Mouse (Mus musculus): Measurements from ENCODE around the gene Slc43a2. TPM values are rescaled to one million over a fixed set of nuclear protein-coding genes. Genes with fewer than 3 reads are reported as not detected.
A peak's percentile ranks its signal among the peaks of the same experiment; 100 is the strongest.

Gene Slc43a2
- total RNA-seq, 2 experiments from 2014 or later, result 43.0 to 53.4 TPM

DNA sequence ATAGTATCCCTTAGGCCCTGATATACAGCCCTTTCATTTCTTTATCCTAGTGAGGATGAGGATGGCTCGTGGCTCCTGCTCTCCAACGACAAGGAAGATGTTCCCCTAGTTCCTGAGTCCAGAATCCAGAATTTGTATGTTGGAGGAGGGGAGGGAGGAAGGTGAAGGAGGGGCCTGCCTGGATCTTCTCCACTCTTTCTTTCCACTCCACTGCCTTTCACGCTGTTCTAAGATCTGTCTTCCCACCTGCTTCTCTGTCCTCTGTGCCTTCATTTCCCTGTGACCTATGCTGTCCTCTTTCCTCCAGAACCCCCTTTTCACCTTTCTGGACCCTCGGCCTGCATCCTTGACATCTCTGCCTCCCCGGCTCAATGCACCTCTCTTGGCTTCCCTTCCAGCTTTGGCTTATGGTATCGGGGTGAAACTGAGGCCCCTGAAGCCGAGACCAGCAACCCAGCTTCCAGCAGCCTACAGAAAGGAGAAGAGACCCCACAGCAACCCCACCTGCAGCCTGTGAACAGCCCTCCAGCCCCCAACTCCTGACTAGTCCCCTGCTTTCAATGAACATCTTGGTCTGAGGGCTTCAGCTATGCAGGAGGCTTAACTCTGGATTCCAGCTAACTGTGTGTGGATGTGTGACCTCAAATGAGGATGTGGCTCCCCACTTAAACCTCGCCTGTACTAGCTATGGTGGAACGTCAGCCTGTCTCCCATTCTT lies 19.0 kb upstream of the Slc43a2 start:
- no peak for DNase-seq (ENCODE audit: low spot score in 2 of 2)
- Histone ChIP-seq H3K4me3 (no peak overlapping the region), H3K27ac (peak overlapping the region; percentile 23; the same call in 1 of the 2 replicates)
- TF ChIP-seq CTCF (conservative IDR thresholded peaks at IDR 0.05), result no peak

GRCm38 (mm10) chr11:75513336-75513735 lies 18.2 kb upstream of the Slc43a2 start, which contains the start of gene Scarf1:
Gene Scarf1, plus strand, starts transcription at chr11:75513540.
- Histone ChIP-seq H3K4me3 (peak within 1 kb of the TSS; percentile 13; the same call in 1 of the 2 replicates), H3K27ac (peak within 1 kb of the TSS; percentile 23; the same call in 1 of the 2 replicates)
- no peak for TF ChIP-seq CTCF (conservative IDR thresholded peaks at IDR 0.05)
- DNase-seq (ENCODE audit: low spot score in 2 of 2), result no peak

GRCm38 (mm10) chr11:75515186-75515585 lies 16.3 kb upstream of the Slc43a2 start:
- Histone ChIP-seq H3K4me3 (no peak overlapping the region), H3K27ac (no peak overlapping the region)
- no peak for TF ChIP-seq CTCF (conservative IDR thresholded peaks at IDR 0.05)
- DNase-seq (ENCODE audit: low spot score in 2 of 2), result no peak

GRCm38 (mm10) chr11:75519834-75520633 lies 11.5 kb upstream of the Slc43a2 start:
- DNase-seq (ENCODE audit: low spot score in 2 of 2), result no peak
- no peak for TF ChIP-seq CTCF (conservative IDR thresholded peaks at IDR 0.05)

DNA sequence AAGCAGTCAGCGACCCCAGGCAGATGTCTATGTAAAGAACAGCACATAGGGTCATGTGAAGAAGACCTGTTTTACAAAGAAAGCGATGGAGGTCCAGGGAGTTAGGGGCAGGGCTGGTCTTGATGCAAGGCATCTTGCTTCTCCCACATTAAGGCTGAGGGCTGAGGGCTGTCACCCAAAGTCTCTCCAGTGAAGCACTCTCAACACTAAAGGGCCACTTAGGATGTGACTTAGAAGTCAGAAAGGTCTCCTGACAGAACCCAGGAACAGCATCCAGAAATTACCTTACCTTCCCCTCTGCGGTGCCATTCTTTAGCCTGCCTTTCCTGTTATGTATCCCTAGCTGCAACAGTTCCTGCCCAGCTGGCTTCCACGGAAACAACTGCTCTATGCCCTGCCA lies 9.9 kb upstream of the Slc43a2 start:
- no peak for TF ChIP-seq CTCF (conservative IDR thresholded peaks at IDR 0.05)
- Histone ChIP-seq H3K27ac (no peak overlapping the region), H3K4me3 (no peak overlapping the region)
- DNase-seq (ENCODE audit: low spot score in 2 of 2), result no peak

More at GRCm38 (mm10) chr11:75519834-75520633, 11.5 kb upstream of the Slc43a2 start:
- no peak overlapping the region for H3K4me3 ChIP-seq
- H3K27ac ChIP-seq, result no peak overlapping the region

DNA sequence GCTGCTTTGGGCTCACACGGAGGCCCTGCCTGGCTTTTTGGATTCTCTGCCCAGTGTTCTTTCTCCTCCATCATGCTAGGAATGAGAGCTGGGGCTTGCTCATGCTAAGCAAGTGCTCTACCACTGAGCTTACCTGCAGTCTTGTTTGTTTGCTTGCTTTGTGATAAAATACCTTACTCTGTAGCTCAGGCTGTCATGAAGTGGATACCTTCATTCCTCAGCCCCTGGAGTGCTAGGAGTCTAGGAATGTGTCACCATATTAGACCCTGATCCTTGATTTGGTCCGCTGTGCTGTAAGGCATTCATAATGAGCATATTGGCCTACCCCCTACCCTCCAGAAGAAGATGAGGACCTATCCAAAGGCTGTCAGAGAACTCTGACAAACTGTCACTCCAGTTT lies 8.7 kb upstream of the Slc43a2 start:
- no peak overlapping the region for H3K27ac ChIP-seq
- DNase-seq (ENCODE audit: low spot score in 2 of 2), result no peak
- H3K4me3 ChIP-seq, result no peak overlapping the region
- no peak for TF ChIP-seq CTCF (conservative IDR thresholded peaks at IDR 0.05)

GRCm38 (mm10) chr11:75525531-75526125 lies 5.9 kb upstream of the Slc43a2 start:
- TF ChIP-seq CTCF (conservative IDR thresholded peaks at IDR 0.05), result no peak
- H3K27ac ChIP-seq, result no peak overlapping the region
- no peak for DNase-seq (ENCODE audit: low spot score in 2 of 2)
- no peak overlapping the region for H3K4me3 ChIP-seq

- H3K27ac ChIP-seq, result no peak overlapping the region
- no peak overlapping the region for H3K4me3 ChIP-seq
- no peak for DNase-seq (ENCODE audit: low spot score in 2 of 2)
- TF ChIP-seq CTCF (conservative IDR thresholded peaks at IDR 0.05), result no peak
These were observed 4.6 kb upstream of the Slc43a2 start for GRCm38 (mm10) chr11:75526943-75527342.

- no peak for TF ChIP-seq CTCF (conservative IDR thresholded peaks at IDR 0.05)
- H3K27ac ChIP-seq, result no peak overlapping the region
- H3K4me3 ChIP-seq, result no peak overlapping the region
- DNase-seq (ENCODE audit: low spot score in 2 of 2), result no peak
These were observed 1.7 kb upstream of the Slc43a2 start for GRCm38 (mm10) chr11:75529771-75530170.

GRCm38 (mm10) chr11:75530325-75530724 lies 1.2 kb upstream of the Slc43a2 start:
- Histone ChIP-seq H3K27ac (peak overlapping the region; percentile 99), H3K4me3 (peak overlapping the region; percentile 65)
- peak; percentile 94 to 100 for DNase-seq (ENCODE audit: low spot score in 2 of 2)
- peak; percentile 99 for TF ChIP-seq CTCF (conservative IDR thresholded peaks at IDR 0.05)

GRCm38 (mm10) chr11:75530845-75531373 lies 585 bp upstream of the Slc43a2 start:
- TF ChIP-seq CTCF (conservative IDR thresholded peaks at IDR 0.05), result no peak
- peak overlapping the region; percentile 65 for H3K4me3 ChIP-seq
- peak overlapping the region; percentile 99 for H3K27ac ChIP-seq
- DNase-seq (ENCODE audit: low spot score in 2 of 2), result no peak

DNA sequence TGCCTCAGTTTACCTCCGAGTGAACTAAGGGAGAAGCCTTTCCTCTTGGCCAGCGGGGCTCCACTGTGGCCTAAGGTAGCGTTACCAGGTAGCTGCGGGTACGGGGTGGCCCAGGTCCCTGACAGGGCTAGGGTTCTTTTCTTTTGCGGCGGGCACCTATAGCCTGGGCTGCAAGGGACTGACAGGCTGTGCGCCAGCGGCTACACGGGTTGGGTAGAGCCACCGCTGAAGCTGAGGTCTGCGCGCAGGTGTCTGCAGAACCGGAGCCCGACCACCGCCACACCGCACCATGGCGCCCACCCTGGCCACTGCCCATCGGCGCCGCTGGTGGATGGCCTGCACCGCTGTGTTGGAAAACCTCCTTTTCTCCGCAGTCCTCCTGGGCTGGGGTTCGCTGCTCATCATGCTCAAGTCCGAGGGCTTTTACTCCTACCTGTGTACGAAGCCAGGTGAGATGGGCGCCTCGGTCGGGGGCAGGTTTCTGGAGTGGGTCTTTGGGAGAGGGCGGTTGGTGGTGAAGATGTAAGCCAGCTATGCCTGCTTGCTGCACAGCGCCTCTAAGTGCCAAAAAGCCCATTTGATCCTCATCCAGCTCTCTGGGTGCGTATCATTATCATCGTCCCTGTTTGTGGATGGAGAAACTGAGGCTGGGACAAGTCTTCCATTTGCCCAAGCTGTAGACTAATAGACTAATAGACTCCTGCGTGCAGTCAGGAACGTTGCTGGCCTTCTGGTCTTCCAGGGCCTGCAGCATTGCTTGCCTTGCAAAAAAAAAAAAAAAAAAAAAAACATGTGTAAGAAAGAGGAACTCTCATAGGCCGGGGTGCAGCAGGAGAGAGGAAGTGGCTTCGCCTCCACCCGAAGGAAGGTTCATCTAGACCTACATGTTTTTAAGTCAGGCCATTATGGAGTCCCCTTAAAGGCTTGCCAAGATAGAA lies 1.1 kb downstream of the Slc43a2 start:
- TF ChIP-seq CTCF (conservative IDR thresholded peaks at IDR 0.05), result 0 out of 2 replicates have a peak, but pooled peaks have one; percentile 13
- Histone ChIP-seq H3K27ac (peak overlapping the region; percentile 99), H3K4me3 (peak overlapping the region; percentile 65)
- no peak for DNase-seq (ENCODE audit: low spot score in 2 of 2)

Measured in layer of hippocampus, adult 2 months (tissue).